Mouse (Mus musculus): Measurements from ENCODE around the gene Lias. TPM values are rescaled to one million over a fixed set of nuclear protein-coding genes. Genes with fewer than 3 reads are reported as not detected.

Lias gene
- 71.3 and 75.6 TPM in 2 replicates for polyA plus RNA-seq (2016; fragmentation: Nextera tagmentation; extraction: Ambion mirVana)

- Histone ChIP-seq H3K36me3 (peaks cover 61% of the 10 kb centered on the region), H3K4me1 (peaks cover 16% of the 10 kb centered on the region; the same call in 1 of the 2 replicates)
- under 1% methylated on average over 83 of the region's 83 CpGs for WGBS
Measured at GRCm38 (mm10) chr5:65390648-65391644, at the start of gene Lias, which contains the start of gene Rpl9. TSS of gene Lias (plus strand) at chr5:65391497. TSS of gene Rpl9 (minus strand) at chr5:65391444.

GRCm38 (mm10) chr5:65348168-65348567 is 43.1 kb upstream of the Lias start, which contains the start of gene Klb:
TSS of gene Klb (plus strand) at chr5:65348314.
- Histone ChIP-seq H3K27ac (no peak within 1 kb of the TSS), H3K4me3 (no peak within 1 kb of the TSS), H3K9me3 (replicated peaks) (no peaks in the 10 kb centered on the region), H3K27me3 (ENCODE audit: low read depth, poor library complexity, severe bottlenecking) (no peaks in the 10 kb centered on the region), H3K36me3 (no peaks in the 10 kb centered on the region), H3K4me1 (no peaks in the 10 kb centered on the region)
- no peak for DNase-seq (ENCODE audit: low spot score)
- WGBS, result 69% methylated on average over 15 of the region's 15 CpGs

More at GRCm38 (mm10) chr5:65390648-65391644, at the start of gene Lias, which contains the start of gene Rpl9:
- Histone ChIP-seq H3K9me3 (replicated peaks) (no peaks in the 10 kb centered on the region), H3K4me3 (peak within 1 kb of the TSS; percentile 94), H3K27ac (peak within 1 kb of the TSS; percentile 99), H3K27me3 (ENCODE audit: low read depth, poor library complexity, severe bottlenecking) (no peaks in the 10 kb centered on the region)
- DNase-seq (ENCODE audit: low spot score), result peak; percentile 98

GRCm38 (mm10) chr5:65350508-65350907 is 40.8 kb upstream of the Lias start:
- WGBS, result 81% methylated on average over 10 of the region's 10 CpGs
- Histone ChIP-seq H3K27me3 (ENCODE audit: low read depth, poor library complexity, severe bottlenecking) (no peaks in the 10 kb centered on the region), H3K36me3 (no peaks in the 10 kb centered on the region), H3K9me3 (replicated peaks) (no peaks in the 10 kb centered on the region), H3K4me3 (no peak overlapping the region), H3K27ac (no peak overlapping the region), H3K4me1 (no peaks in the 10 kb centered on the region)
- no peak for DNase-seq (ENCODE audit: low spot score)

- H3K27ac ChIP-seq, result no peak overlapping the region
- no peaks in the 10 kb centered on the region for H3K36me3 ChIP-seq
- H3K4me1 ChIP-seq, result no peaks in the 10 kb centered on the region
- H3K9me3 ChIP-seq (replicated peaks), result no peaks in the 10 kb centered on the region
- H3K27me3 ChIP-seq (ENCODE audit: low read depth, poor library complexity, severe bottlenecking), result no peaks in the 10 kb centered on the region
- 87% methylated on average over 3 of the region's 3 CpGs for WGBS
- no peak overlapping the region for H3K4me3 ChIP-seq
- no peak for DNase-seq (ENCODE audit: low spot score)
Measured at GRCm38 (mm10) chr5:65354097-65354496, 37.2 kb upstream of the Lias start.

GRCm38 (mm10) chr5:65354985-65355384 is 36.3 kb upstream of the Lias start:
- WGBS, result 80% methylated on average over 5 of the region's 5 CpGs
- Histone ChIP-seq H3K4me1 (no peaks in the 10 kb centered on the region), H3K36me3 (no peaks in the 10 kb centered on the region), H3K27me3 (ENCODE audit: low read depth, poor library complexity, severe bottlenecking) (no peaks in the 10 kb centered on the region), H3K9me3 (replicated peaks) (no peaks in the 10 kb centered on the region), H3K27ac (no peak overlapping the region), H3K4me3 (no peak overlapping the region)
- no peak for DNase-seq (ENCODE audit: low spot score)

- DNase-seq (ENCODE audit: low spot score), result no peak
- no peaks in the 10 kb centered on the region for H3K27me3 ChIP-seq (ENCODE audit: low read depth, poor library complexity, severe bottlenecking)
- no peaks in the 10 kb centered on the region for H3K4me1 ChIP-seq
- no peaks in the 10 kb centered on the region for H3K9me3 ChIP-seq (replicated peaks)
- no peak overlapping the region for H3K27ac ChIP-seq
- H3K4me3 ChIP-seq, result no peak overlapping the region
- no peaks in the 10 kb centered on the region for H3K36me3 ChIP-seq
- 87% methylated on average over 6 of the region's 6 CpGs for WGBS
Measured at GRCm38 (mm10) chr5:65356851-65357250, 34.4 kb upstream of the Lias start.

GRCm38 (mm10) chr5:65357771-65358170 is 33.5 kb upstream of the Lias start:
- no peak overlapping the region for H3K27ac ChIP-seq
- H3K36me3 ChIP-seq, result no peaks in the 10 kb centered on the region
- H3K27me3 ChIP-seq (ENCODE audit: low read depth, poor library complexity, severe bottlenecking), result no peaks in the 10 kb centered on the region
- no peaks in the 10 kb centered on the region for H3K9me3 ChIP-seq (replicated peaks)
- no peak for DNase-seq (ENCODE audit: low spot score)
- 81% methylated on average over 3 of the region's 3 CpGs for WGBS
- no peaks in the 10 kb centered on the region for H3K4me1 ChIP-seq
- no peak overlapping the region for H3K4me3 ChIP-seq

- no peak overlapping the region for H3K4me3 ChIP-seq
- no peaks in the 10 kb centered on the region for H3K36me3 ChIP-seq
- no peaks in the 10 kb centered on the region for H3K9me3 ChIP-seq (replicated peaks)
- DNase-seq (ENCODE audit: low spot score), result no peak
- no peaks in the 10 kb centered on the region for H3K27me3 ChIP-seq (ENCODE audit: low read depth, poor library complexity, severe bottlenecking)
- H3K4me1 ChIP-seq, result no peaks in the 10 kb centered on the region
- H3K27ac ChIP-seq, result no peak overlapping the region
- 89% methylated on average over 11 of the region's 11 CpGs for WGBS
Measured at GRCm38 (mm10) chr5:65367837-65368236, 23.5 kb upstream of the Lias start.

GRCm38 (mm10) chr5:65371551-65371950 is 19.7 kb upstream of the Lias start:
- H3K36me3 ChIP-seq, result no peaks in the 10 kb centered on the region
- no peaks in the 10 kb centered on the region for H3K4me1 ChIP-seq
- H3K4me3 ChIP-seq, result no peak overlapping the region
- no peak overlapping the region for H3K27ac ChIP-seq
- DNase-seq (ENCODE audit: low spot score), result no peak
- WGBS, result 98% methylated on average over 7 of the region's 7 CpGs
- no peaks in the 10 kb centered on the region for H3K27me3 ChIP-seq (ENCODE audit: low read depth, poor library complexity, severe bottlenecking)
- H3K9me3 ChIP-seq (replicated peaks), result no peaks in the 10 kb centered on the region

- DNase-seq (ENCODE audit: low spot score), result no peak
- no peaks in the 10 kb centered on the region for H3K36me3 ChIP-seq
- no peaks in the 10 kb centered on the region for H3K4me1 ChIP-seq
- no peaks in the 10 kb centered on the region for H3K9me3 ChIP-seq (replicated peaks)
- WGBS, result 89% methylated on average over 7 of the region's 7 CpGs
- H3K27ac ChIP-seq, result no peak overlapping the region
- no peak overlapping the region for H3K4me3 ChIP-seq
- H3K27me3 ChIP-seq (ENCODE audit: low read depth, poor library complexity, severe bottlenecking), result no peaks in the 10 kb centered on the region
Measured at GRCm38 (mm10) chr5:65374746-65375145, 16.6 kb upstream of the Lias start.

GRCm38 (mm10) chr5:65385704-65386103 is 5.6 kb upstream of the Lias start:
- WGBS, result 70% methylated on average over 2 of the region's 2 CpGs
- H3K36me3 ChIP-seq, result peaks cover 39% of the 10 kb centered on the region
- no peak overlapping the region for H3K27ac ChIP-seq
- no peaks in the 10 kb centered on the region for H3K9me3 ChIP-seq (replicated peaks)
- H3K4me1 ChIP-seq, result peaks cover 13% of the 10 kb centered on the region; the same call in 1 of the 2 replicates
- no peak overlapping the region for H3K4me3 ChIP-seq
- DNase-seq (ENCODE audit: low spot score), result no peak
- H3K27me3 ChIP-seq (ENCODE audit: low read depth, poor library complexity, severe bottlenecking), result no peaks in the 10 kb centered on the region

GRCm38 (mm10) chr5:65387008-65387867 is 4.1 kb upstream of the Lias start:
- peaks cover 16% of the 10 kb centered on the region; the same call in 1 of the 2 replicates for H3K4me1 ChIP-seq
- no peaks in the 10 kb centered on the region for H3K9me3 ChIP-seq (replicated peaks)
- 77% methylated on average over 6 of the region's 6 CpGs for WGBS
- no peak overlapping the region for H3K27ac ChIP-seq
- 0 out of 2 replicates have a peak overlapping the region, but pooled peaks have one; percentile 6 for H3K4me3 ChIP-seq
- H3K27me3 ChIP-seq (ENCODE audit: low read depth, poor library complexity, severe bottlenecking), result no peaks in the 10 kb centered on the region
- DNase-seq (ENCODE audit: low spot score), result no peak
- peaks cover 39% of the 10 kb centered on the region for H3K36me3 ChIP-seq
